Mouse (Mus musculus) natural killer cell, adult 2 months (primary cell): Measurements from ENCODE around the gene Mark4.

ENCODE experiments used
- DNase-seq, 2 experiments: peaks; one replicate each; pipeline ENCODE4 v3.0.0; 2022; ENCODE audit warnings: low spot score in 2 of 2

The Mark4 gene

GRCm38 (mm10) chr7:19470308-19470707, 11.7 kb upstream of the Mark4 start:
- no peak for DNase-seq

GRCm38 (mm10) chr7:19469404-19469803, 10.8 kb upstream of the Mark4 start:
- DNase-seq, result no peak

- DNase-seq, result no peak
Observed at GRCm38 (mm10) chr7:19468279-19468678, 9.7 kb upstream of the Mark4 start.

- DNase-seq, result no peak
Observed at GRCm38 (mm10) chr7:19467638-19468037, 9.0 kb upstream of the Mark4 start.

- DNase-seq, result no peak
Observed at GRCm38 (mm10) chr7:19466602-19467145, 8.1 kb upstream of the Mark4 start.

- no peak for DNase-seq
Observed at GRCm38 (mm10) chr7:19464367-19465307, 6.0 kb upstream of the Mark4 start.

- DNase-seq, result no peak
Observed at GRCm38 (mm10) chr7:19462884-19463381, 4.3 kb upstream of the Mark4 start, which contains the start of gene Exoc3l2. Gene Exoc3l2 (plus strand): TSS chr7:19463331.

GRCm38 (mm10) chr7:19462443-19462842, 3.8 kb upstream of the Mark4 start:
- DNase-seq, result no peak

GRCm38 (mm10) chr7:19461488-19461887, 2.9 kb upstream of the Mark4 start:
- peak; percentile 60 to 73 for DNase-seq

GRCm38 (mm10) chr7:19460500-19460899, 1.9 kb upstream of the Mark4 start:
- no peak for DNase-seq

- DNase-seq, result no peak
Observed at GRCm38 (mm10) chr7:19459144-19459870, 686 bp upstream of the Mark4 start.

GRCm38 (mm10) chr7:19458072-19458486, 542 bp downstream of the Mark4 start:
- DNase-seq, result peak; percentile 22 to 51

- peak; percentile 12 to 16 for DNase-seq
Observed at GRCm38 (mm10) chr7:19457414-19458071, 1.1 kb downstream of the Mark4 start.

- DNase-seq, result no peak
Observed at GRCm38 (mm10) chr7:19456628-19457027, 2.0 kb downstream of the Mark4 start.

- no peak for DNase-seq
Observed at GRCm38 (mm10) chr7:19455819-19456495, 2.7 kb downstream of the Mark4 start.

GRCm38 (mm10) chr7:19455186-19455585, 3.4 kb downstream of the Mark4 start:
- DNase-seq, result no peak

- DNase-seq, result no peak
Observed at GRCm38 (mm10) chr7:19449165-19449564, 9.5 kb downstream of the Mark4 start.

- DNase-seq, result no peak
Observed at GRCm38 (mm10) chr7:19447689-19448088, 10.9 kb downstream of the Mark4 start.

GRCm38 (mm10) chr7:19444801-19445200, 13.8 kb downstream of the Mark4 start:
- DNase-seq, result no peak

- DNase-seq, result peak; percentile 69 to 78
Observed at GRCm38 (mm10) chr7:19443344-19443743, 15.3 kb downstream of the Mark4 start.
